Mouse (Mus musculus) E14TG2a.4 (cell line): ENCODE data around the gene Dpep1.

Experiments
- CTCF ChIP-seq: conservative IDR thresholded peaks from 2 replicates; pipeline ENCODE4 v1.5.1; 2014; ENCODE audit warnings: low read length
- NANOG ChIP-seq: IDR thresholded peaks from 2 replicates; pipeline ENCODE4 v1.6.1; 2014; ENCODE audit warnings: borderline replicate concordance, low read length, mixed read lengths
- POU5F1 ChIP-seq: IDR thresholded peaks from 2 replicates; pipeline ENCODE4 v1.6.1; 2014; ENCODE audit warnings: low read length, borderline replicate concordance

GRCm38 (mm10) chr8:123248596-123248995 is 62.6 kb downstream of the Dpep1 start:
- no peak for TF ChIP-seq NANOG
- TF ChIP-seq CTCF = no peak
- no peak for TF ChIP-seq POU5F1
